Mouse (Mus musculus) hindlimb bud, embryonic 11.5 days (tissue): ENCODE measurements around the gene Tmem239.
"Not testable (repeated sequence)": the region's sequence is repeated elsewhere in the genome, so short reads cannot be mapped to it uniquely, and the experiment has no call there.

Source experiments
- DNase-seq: peaks from one replicate; pipeline ENCODE4 v3.0.0-alpha.2; 2012; ENCODE audit warnings: low read depth, low spot score; ENCODE audit errors: extremely low spot score

Tmem239 gene

GRCm38 (mm10) chr2:130406178-130406577, at the start of gene Tmem239:
TSS of gene Tmem239 (plus strand) at chr2:130406478.
- no peak for DNase-seq

GRCm38 (mm10) chr2:130357551-130357950, 48.7 kb upstream of the Tmem239 start:
- DNase-seq, result no peak

- DNase-seq, result no peak
Observed at GRCm38 (mm10) chr2:130358852-130359251, 47.4 kb upstream of the Tmem239 start.

- DNase-seq, result peak; percentile 18
Observed at GRCm38 (mm10) chr2:130362511-130363026, 43.7 kb upstream of the Tmem239 start.

GRCm38 (mm10) chr2:130365211-130366094, 40.8 kb upstream of the Tmem239 start:
- DNase-seq, result no peak

- DNase-seq, result no peak
Observed at GRCm38 (mm10) chr2:130367386-130367785, 38.9 kb upstream of the Tmem239 start.

- not testable (repeated sequence) for DNase-seq
Observed at GRCm38 (mm10) chr2:130373026-130373425, 33.3 kb upstream of the Tmem239 start.

- no peak for DNase-seq
Observed at GRCm38 (mm10) chr2:130374951-130375350, 31.3 kb upstream of the Tmem239 start.

- DNase-seq, result no peak
Observed at GRCm38 (mm10) chr2:130383205-130383604, 23.1 kb upstream of the Tmem239 start.

GRCm38 (mm10) chr2:130383895-130384294, 22.4 kb upstream of the Tmem239 start:
- no peak for DNase-seq

- no peak for DNase-seq
Observed at GRCm38 (mm10) chr2:130386212-130386611, 20.1 kb upstream of the Tmem239 start.

- DNase-seq, result no peak
Observed at GRCm38 (mm10) chr2:130388796-130389195, 17.5 kb upstream of the Tmem239 start.

GRCm38 (mm10) chr2:130390993-130391625, 15.2 kb upstream of the Tmem239 start:
- no peak for DNase-seq

- no peak for DNase-seq
Observed at GRCm38 (mm10) chr2:130392836-130393235, 13.4 kb upstream of the Tmem239 start.

GRCm38 (mm10) chr2:130395696-130396095, 10.6 kb upstream of the Tmem239 start:
- no peak for DNase-seq

- no peak for DNase-seq
Observed at GRCm38 (mm10) chr2:130397186-130397985, 8.9 kb upstream of the Tmem239 start, which contains the start of gene Cpxm1. TSS of gene Cpxm1 (minus strand) at chr2:130397574.

- DNase-seq, result no peak
Observed at GRCm38 (mm10) chr2:130398091-130398490, 8.2 kb upstream of the Tmem239 start.

- no peak for DNase-seq
Observed at GRCm38 (mm10) chr2:130400046-130400445, 6.2 kb upstream of the Tmem239 start.

- no peak for DNase-seq
Observed at GRCm38 (mm10) chr2:130401891-130402290, 4.4 kb upstream of the Tmem239 start.

- DNase-seq, result no peak
Observed at GRCm38 (mm10) chr2:130404939-130405338, 1.3 kb upstream of the Tmem239 start, which contains the start of the genes Gm28372 and 1700020A23Rik. TSS of gene Gm28372 (plus strand) at chr2:130405239. TSS of gene 1700020A23Rik (plus strand) at chr2:130405259.

GRCm38 (mm10) chr2:130408194-130408593, 1.9 kb downstream of the Tmem239 start:
- DNase-seq, result no peak
